9 mouse cellular contexts compared by ENCODE assay signal in the genomic region with DNA sequence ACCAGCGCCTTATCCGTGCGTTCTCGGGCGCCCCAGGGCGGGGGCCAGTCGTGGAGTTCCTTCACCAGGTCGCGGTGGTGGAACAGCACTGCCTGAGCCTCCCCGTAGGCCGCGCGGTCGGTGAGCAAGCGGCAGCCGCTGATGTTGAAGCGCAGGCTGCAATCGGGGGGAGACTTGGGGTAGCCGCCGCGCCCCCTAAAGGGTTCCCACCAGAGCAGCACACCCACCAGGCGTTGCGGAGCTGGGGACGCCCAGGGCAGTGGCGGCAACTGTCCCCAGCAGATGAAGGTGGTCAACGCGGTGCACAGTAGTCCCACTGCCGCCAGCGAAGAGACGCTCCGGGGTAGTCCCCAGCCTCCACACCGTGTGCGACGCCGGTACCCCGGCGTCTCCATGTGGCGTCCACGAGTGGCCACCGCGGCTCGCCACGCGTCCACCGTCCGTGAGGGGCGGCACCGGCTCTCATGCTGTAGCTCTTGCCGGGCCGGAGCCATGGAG. TPM values are rescaled to one million over a fixed set of nuclear protein-coding genes. Genes with fewer than 3 reads are reported as not detected.
DNase-seq lines count a peak whose midpoint lies in the region; ATAC-seq lines count a peak whose summit lies in the region.
"Had no signal": no experiment of that assay in that cellular context is flagged by ENCODE, and none has a peak within 500 bp of the region (broad histone marks: within the 10 kb centered on the region; RNA-seq: fewer than 3 reads in every experiment).

No protein-coding gene starts in this region.

- peaks cover 9% of the 10 kb centered on the region for H3K27me3 ChIP-seq in heart, embryonic 11.5 days (ENCODE audit: control insufficient read depth, insufficient read depth, low read length)
- peaks cover 11% of the 10 kb centered on the region for H3K27me3 ChIP-seq in heart, embryonic 12.5 days (replicated peaks)
- H3K27me3 ChIP-seq in midbrain, embryonic 12.5 days: peaks cover 42% of the 10 kb centered on the region
- H3K27me3 ChIP-seq: Patski had no signal

- ATAC-seq in heart, embryonic 11.5 days (replicated peaks; ENCODE audit: insufficient number of reproducible peaks, low FRiP score, low TSS enrichment): peak; percentile 33
- ATAC-seq in heart, embryonic 12.5 days (ENCODE audit: insufficient number of reproducible peaks, low FRiP score): peak; percentile 71
- peak; percentile 87 for ATAC-seq in midbrain, embryonic 12.5 days (ENCODE audit: low FRiP score, low read depth)
- ATAC-seq: Patski had no signal

- WGBS in heart, embryonic 11.5 days (ENCODE audit: insufficient replicate concordance): under 1% methylated on average over 50 of the region's 50 CpGs
- WGBS in heart, embryonic 12.5 days: under 1% methylated on average over 50 of the region's 50 CpGs
- WGBS in midbrain, embryonic 12.5 days: 2% methylated on average over 50 of the region's 50 CpGs

- DNase-seq in heart, adult 8-10 months (ENCODE audit: low spot score): no peak
- DNase-seq in adrenal gland, postnatal 4 days (ENCODE audit: low spot score in 2 of 2): peak; percentile 10 to 12
- peak; percentile 40 for DNase-seq in kidney, postnatal 10 days
- DNase-seq in thymus, postnatal 0 days (ENCODE audit: low spot score): peak; percentile 25
- no peak for DNase-seq in Muller cell, postnatal 12 days (ENCODE audit: inconsistent ontology term)

- no peaks in the 10 kb centered on the region for H3K9me3 ChIP-seq in heart, embryonic 11.5 days (replicated peaks; ENCODE audit: control insufficient read depth, low read length)
- no peaks in the 10 kb centered on the region for H3K9me3 ChIP-seq in heart, embryonic 12.5 days (replicated peaks)
- no peaks in the 10 kb centered on the region for H3K9me3 ChIP-seq in midbrain, embryonic 12.5 days

- H3K27ac ChIP-seq in heart, embryonic 11.5 days (ENCODE audit: low read depth, low read length): no peak overlapping the region
- H3K27ac ChIP-seq in heart, embryonic 12.5 days (ENCODE audit: poor library complexity, severe bottlenecking): no peak overlapping the region
- H3K27ac ChIP-seq in midbrain, embryonic 12.5 days (replicated peaks): 0 out of 2 replicates have a peak overlapping the region, but pooled peaks have one; percentile 30

- H3K4me3 ChIP-seq in heart, embryonic 11.5 days (ENCODE audit: low read depth, low read length): peak overlapping the region; percentile 56
- H3K4me3 ChIP-seq in heart, embryonic 12.5 days: peak overlapping the region; percentile 64
- H3K4me3 ChIP-seq in midbrain, embryonic 12.5 days: peak overlapping the region; percentile 56

- peak overlapping the region; percentile 66 for H3K9ac ChIP-seq in heart, embryonic 11.5 days (ENCODE audit: low read depth, low read length)
- H3K9ac ChIP-seq in heart, embryonic 12.5 days: peak overlapping the region; percentile 70
- H3K9ac ChIP-seq in midbrain, embryonic 12.5 days (replicated peaks): peak overlapping the region; percentile 58

- peak overlapping the region; percentile 97 for H3K4me2 ChIP-seq in heart, embryonic 11.5 days
- peak overlapping the region; percentile 96 for H3K4me2 ChIP-seq in heart, embryonic 12.5 days
- H3K4me2 ChIP-seq in midbrain, embryonic 12.5 days (replicated peaks): peak overlapping the region; percentile 94

- peaks cover 9% of the 10 kb centered on the region; the same call in 1 of the 2 replicates for H3K4me1 ChIP-seq in heart, embryonic 11.5 days (ENCODE audit: control insufficient read depth, insufficient read depth, low read length)
- H3K4me1 ChIP-seq in heart, embryonic 12.5 days (replicated peaks): peaks cover 13% of the 10 kb centered on the region
- H3K4me1 ChIP-seq in midbrain, embryonic 12.5 days: peaks cover 14% of the 10 kb centered on the region

- H3K36me3 ChIP-seq in heart, embryonic 11.5 days (ENCODE audit: control insufficient read depth, insufficient read depth, low read length): no peaks in the 10 kb centered on the region
- no peaks in the 10 kb centered on the region for H3K36me3 ChIP-seq in heart, embryonic 12.5 days
- H3K36me3 ChIP-seq in midbrain, embryonic 12.5 days: no peaks in the 10 kb centered on the region

RNA-seq across cellular contexts. Expression of gene Fut4, which starts 0.6 kb away (rescaled TPM):
- 1.4 TPM in 2 replicates for polyA plus RNA-seq in heart, embryonic 11.5 days (2014; fragmentation: Nextera tagmentation; extraction: Ambion mirVana)
- total RNA-seq in heart, adult 8-10 months (2022): under 1 TPM; 0.33 to 0.63 (median 0.39) TPM
- total RNA-seq in adrenal gland, postnatal 4 days (2021): 1 to 10 TPM; 2.4 to 2.6 TPM
- 1.7 and 2.0 TPM in 2 replicates for polyA plus RNA-seq in heart, embryonic 12.5 days (2016; fragmentation: Nextera tagmentation; extraction: Ambion mirVana)
- 1.1 and 1.2 TPM in 2 replicates for polyA plus RNA-seq in midbrain, embryonic 12.5 days (2016; fragmentation: Nextera tagmentation; extraction: Ambion mirVana)
- 1.9 TPM in 2 replicates for polyA plus RNA-seq in thymus, postnatal 0 days (2015; fragmentation: Nextera tagmentation; extraction: Ambion mirVana)

RNA-seq across cellular contexts. Expression of gene Piwil4, which starts 11.0 kb away (rescaled TPM):
- not detected in 2 replicates for polyA plus RNA-seq in heart, embryonic 11.5 days (2014; fragmentation: Nextera tagmentation; extraction: Ambion mirVana)
- not detected for total RNA-seq in heart, adult 8-10 months (2022)
- under 1 TPM; 0.28 to 0.40 TPM for total RNA-seq in adrenal gland, postnatal 4 days (2021)
- polyA plus RNA-seq in heart, embryonic 12.5 days (2016; fragmentation: Nextera tagmentation; extraction: Ambion mirVana): 0.08 TPM in 1 of 2 replicates, not detected in the other
- 0.06 and 0.27 TPM in 2 replicates for polyA plus RNA-seq in midbrain, embryonic 12.5 days (2016; fragmentation: Nextera tagmentation; extraction: Ambion mirVana)
- polyA plus RNA-seq in thymus, postnatal 0 days (2015; fragmentation: Nextera tagmentation; extraction: Ambion mirVana): 1.0 and 1.2 TPM in 2 replicates

RNA-seq across cellular contexts. Expression of gene 1700012B09Rik, which starts 19.3 kb away (rescaled TPM):
- polyA plus RNA-seq in heart, embryonic 11.5 days (2014; fragmentation: Nextera tagmentation; extraction: Ambion mirVana): not detected in 2 replicates
- total RNA-seq in heart, adult 8-10 months (2022): not detected
- not detected for total RNA-seq in adrenal gland, postnatal 4 days (2021)
- not detected in 2 replicates for polyA plus RNA-seq in heart, embryonic 12.5 days (2016; fragmentation: Nextera tagmentation; extraction: Ambion mirVana)
- polyA plus RNA-seq in midbrain, embryonic 12.5 days (2016; fragmentation: Nextera tagmentation; extraction: Ambion mirVana): 0.37 and 1.1 TPM in 2 replicates
- 0.77 TPM in 2 replicates for polyA plus RNA-seq in thymus, postnatal 0 days (2015; fragmentation: Nextera tagmentation; extraction: Ambion mirVana)
- polyA plus RNA-seq: Patski had no signal

RNA-seq across cellular contexts. Expression of gene Mre11a, which starts 32.9 kb away (rescaled TPM):
- 18.2 and 22.1 TPM in 2 replicates for polyA plus RNA-seq in heart, embryonic 11.5 days (2014; fragmentation: Nextera tagmentation; extraction: Ambion mirVana)
- total RNA-seq in heart, adult 8-10 months (2022): 10 to 100 TPM in 2 of 4 experiments, 1 to 10 TPM in 2; 8.0 to 18.2 (median 10.6) TPM
- 10 to 100 TPM; 25.8 to 31.3 TPM for total RNA-seq in adrenal gland, postnatal 4 days (2021)
- polyA plus RNA-seq in heart, embryonic 12.5 days (2016; fragmentation: Nextera tagmentation; extraction: Ambion mirVana): 19.5 and 23.6 TPM in 2 replicates
- polyA plus RNA-seq in midbrain, embryonic 12.5 days (2016; fragmentation: Nextera tagmentation; extraction: Ambion mirVana): 27.3 and 31.7 TPM in 2 replicates
- 25.8 and 27.8 TPM in 2 replicates for polyA plus RNA-seq in thymus, postnatal 0 days (2015; fragmentation: Nextera tagmentation; extraction: Ambion mirVana)

RNA-seq across cellular contexts. Expression of gene Ankrd49, which starts 33.1 kb away (rescaled TPM):
- 28.9 and 34.0 TPM in 2 replicates for polyA plus RNA-seq in heart, embryonic 11.5 days (2014; fragmentation: Nextera tagmentation; extraction: Ambion mirVana)
- total RNA-seq in heart, adult 8-10 months (2022): 1 to 10 TPM; 5.8 to 7.5 (median 7.2) TPM
- total RNA-seq in adrenal gland, postnatal 4 days (2021): 10 to 100 TPM; 21.0 to 21.2 TPM
- 26.0 and 27.5 TPM in 2 replicates for polyA plus RNA-seq in heart, embryonic 12.5 days (2016; fragmentation: Nextera tagmentation; extraction: Ambion mirVana)
- polyA plus RNA-seq in midbrain, embryonic 12.5 days (2016; fragmentation: Nextera tagmentation; extraction: Ambion mirVana): 46.7 and 46.8 TPM in 2 replicates
- polyA plus RNA-seq in thymus, postnatal 0 days (2015; fragmentation: Nextera tagmentation; extraction: Ambion mirVana): 50.1 and 52.6 TPM in 2 replicates

Comparison
In these comparisons a context has a peak if more than half of its experiments do, and no peak if none do; other contexts are left out.
1. ATAC-seq: peak in every context shown above with its lines; median percentile 87 in midbrain, embryonic 12.5 days; 71 in heart, embryonic 12.5 days; 33 in heart, embryonic 11.5 days.
2. DNase-seq: peak in adrenal gland, postnatal 4 days (2 of 2), kidney, postnatal 10 days (single experiment) and thymus, postnatal 0 days (single experiment); none in heart, adult 8-10 months (single experiment) and Muller cell, postnatal 12 days (single experiment).
3. Peak in every context shown above with its lines, with median percentiles within 50 percentile points of each other: H3K4me2 ChIP-seq, H3K4me3 ChIP-seq and H3K9ac ChIP-seq.